Mouse (Mus musculus) MEL (cell line): ENCODE measurements around the gene Fam19a2.

Experiments
- CHD2 ChIP-seq: IDR thresholded peaks from 2 replicates; pipeline ENCODE4 v1.6.1; 2011; ENCODE audit warnings: low read length, improper control_type of control experiment
- CTCF ChIP-seq, 3 experiments: IDR thresholded peaks in 2 of 3; conservative IDR thresholded peaks in 1 of 3; 2 replicates each; pipeline ENCODE4 v1.5.1; 2011 to 2012; ENCODE audit warnings: low read length in 3 of 3, low read depth in 2 of 3, mild to moderate bottlenecking in 2 of 3, improper control_type of control experiment in 1 of 3, inconsistent platforms in 1 of 3, mixed read lengths in 1 of 3, moderate library complexity in 1 of 3; ENCODE audit not compliant: control insufficient read depth in 1 of 3, insufficient read depth in 1 of 3, poor library complexity in 1 of 3, severe bottlenecking in 1 of 3
- ETS1 ChIP-seq: IDR thresholded peaks from 2 replicates; pipeline ENCODE4 v1.6.1; 2012; ENCODE audit warnings: low read depth, mild to moderate bottlenecking, inconsistent platforms, low read length, improper control_type of control experiment, moderate library complexity
- KAT2A ChIP-seq: conservative IDR thresholded peaks from 2 replicates; pipeline ENCODE4 v1.6.1; 2012; ENCODE audit warnings: low read depth, low read length, improper control_type of control experiment, inconsistent platforms
- MAX ChIP-seq: IDR thresholded peaks from 2 replicates; pipeline ENCODE4 v1.6.1; 2011; ENCODE audit warnings: low read length, improper control_type of control experiment
- MYC ChIP-seq: IDR thresholded peaks from 2 replicates; pipeline ENCODE4 v1.6.1; 2011; ENCODE audit warnings: low read depth, mild to moderate bottlenecking, low read length, improper control_type of control experiment, moderate library complexity
- POLR2A ChIP-seq, 2 experiments: IDR thresholded peaks; 2 replicates each; pipeline ENCODE4 v1.6.1; 2011 to 2012; ENCODE audit warnings: low read length in 2 of 2, mild to moderate bottlenecking in 2 of 2, control low read depth in 1 of 2, improper control_type of control experiment in 1 of 2, low read depth in 1 of 2, moderate library complexity in 1 of 2; ENCODE audit not compliant: control insufficient read depth in 1 of 2, insufficient read depth in 1 of 2, poor library complexity in 1 of 2
- POLR2AphosphoS2 ChIP-seq: IDR thresholded peaks from 2 replicates; pipeline ENCODE4 v1.6.1; 2011; ENCODE audit warnings: low read length, improper control_type of control experiment
- RAD21 ChIP-seq: IDR thresholded peaks from 2 replicates; pipeline ENCODE4 v1.6.1; 2011; ENCODE audit warnings: mild to moderate bottlenecking, low read depth, low read length, improper control_type of control experiment
- SMC3 ChIP-seq: IDR thresholded peaks from 2 replicates; pipeline ENCODE4 v1.6.1; 2011; ENCODE audit warnings: low read depth, low read length, improper control_type of control experiment
- TAL1 ChIP-seq: IDR thresholded peaks from 2 replicates; pipeline ENCODE4 v1.6.1; 2012; ENCODE audit warnings: mild to moderate bottlenecking, inconsistent platforms, low read length, moderate library complexity, mixed read lengths
- TCF12 ChIP-seq: IDR thresholded peaks from 2 replicates; pipeline ENCODE4 v1.6.1; 2014; ENCODE audit warnings: low read depth, mild to moderate bottlenecking, inconsistent platforms, low read length, improper control_type of control experiment, moderate library complexity
- USF1 ChIP-seq: IDR thresholded peaks from 2 replicates; pipeline ENCODE4 v1.6.1; 2014; ENCODE audit warnings: low read depth, mild to moderate bottlenecking, inconsistent platforms, low read length, improper control_type of control experiment, moderate library complexity
- ZNF384 ChIP-seq: IDR thresholded peaks from 2 replicates; pipeline ENCODE4 v1.6.1; 2012; ENCODE audit warnings: low read depth, mild to moderate bottlenecking, inconsistent platforms, low read length, improper control_type of control experiment

DNA sequence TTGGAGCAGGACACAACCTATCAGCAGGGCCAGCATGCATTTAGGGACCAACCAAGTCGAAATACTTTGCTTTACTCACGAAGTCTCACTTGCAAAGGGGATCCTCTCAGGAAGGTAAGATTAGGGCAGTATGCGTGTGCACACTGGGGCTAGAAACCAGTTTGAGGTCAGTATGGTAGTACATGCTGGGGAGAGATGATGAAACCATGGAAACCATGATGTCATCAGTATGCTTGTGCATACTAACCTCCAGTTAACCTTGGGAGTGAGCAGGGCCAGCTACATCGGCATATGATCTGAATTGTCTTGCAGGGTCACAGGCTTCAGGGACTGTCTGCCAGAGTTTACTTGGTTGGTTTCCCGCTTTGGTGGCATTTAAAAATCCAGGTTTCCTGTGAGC is 77.5 kb downstream of the Fam19a2 start:
- TF ChIP-seq CTCF (IDR thresholded peaks at IDR 0.05 in 2 of 3, conservative IDR thresholded peaks at IDR 0.05 in 1 of 3; ENCODE audit: control insufficient read depth in 1 of 3, insufficient read depth in 1 of 3, low read depth in 2 of 3, low read length in 3 of 3, poor library complexity in 1 of 3, severe bottlenecking in 1 of 3) (no peak), ZNF384 (no peak), POLR2A (IDR thresholded peaks at IDR 0.05; ENCODE audit: control insufficient read depth in 1 of 2, insufficient read depth in 1 of 2, low read depth in 1 of 2, low read length in 2 of 2, poor library complexity in 1 of 2) (no peak), CHD2 (no peak), USF1 (no peak), ETS1 (no peak), MAX (no peak), RAD21 (no peak), POLR2AphosphoS2 (no peak), KAT2A (no peak), TCF12 (no peak), MYC (no peak), SMC3 (no peak), TAL1 (no peak)
